Mouse (Mus musculus): ENCODE data around the gene Ptcd3.
A peak's percentile ranks its signal among the peaks of the same experiment; 100 is the strongest.

Ptcd3 gene

GRCm38 (mm10) chr6:71908481-71909381 lies at the start of gene Ptcd3, which contains the start of gene Polr1a:
Gene Ptcd3, minus strand, starts transcription at chr6:71908750.
Gene Polr1a, plus strand, starts transcription at chr6:71909053.
- DNase-seq (ENCODE audit: low read depth, low spot score), result peak; percentile 95

GRCm38 (mm10) chr6:71951192-71951591 lies 42.6 kb upstream of the Ptcd3 start:
- no peak for DNase-seq (ENCODE audit: low read depth, low spot score)

GRCm38 (mm10) chr6:71950592-71950991 lies 42.0 kb upstream of the Ptcd3 start:
- DNase-seq (ENCODE audit: low read depth, low spot score), result no peak

- DNase-seq (ENCODE audit: low read depth, low spot score), result no peak
These were observed 41.2 kb upstream of the Ptcd3 start for GRCm38 (mm10) chr6:71949721-71950120.

- DNase-seq (ENCODE audit: low read depth, low spot score), result peak; percentile 45
These were observed 37.6 kb upstream of the Ptcd3 start for GRCm38 (mm10) chr6:71946121-71946520.

GRCm38 (mm10) chr6:71945101-71945500 lies 36.6 kb upstream of the Ptcd3 start:
- no peak for DNase-seq (ENCODE audit: low read depth, low spot score)

GRCm38 (mm10) chr6:71940912-71941311 lies 32.4 kb upstream of the Ptcd3 start:
- no peak for DNase-seq (ENCODE audit: low read depth, low spot score)

- no peak for DNase-seq (ENCODE audit: low read depth, low spot score)
These were observed 27.2 kb upstream of the Ptcd3 start for GRCm38 (mm10) chr6:71935737-71936136.

- no peak for DNase-seq (ENCODE audit: low read depth, low spot score)
These were observed 25.6 kb upstream of the Ptcd3 start for GRCm38 (mm10) chr6:71934081-71934556.

- DNase-seq (ENCODE audit: low read depth, low spot score), result no peak
These were observed 23.8 kb upstream of the Ptcd3 start for GRCm38 (mm10) chr6:71932347-71932746.

- DNase-seq (ENCODE audit: low read depth, low spot score), result peak; percentile 17
These were observed 22.4 kb upstream of the Ptcd3 start for GRCm38 (mm10) chr6:71930830-71931437.

GRCm38 (mm10) chr6:71930053-71930452 lies 21.5 kb upstream of the Ptcd3 start:
- DNase-seq (ENCODE audit: low read depth, low spot score), result no peak

GRCm38 (mm10) chr6:71927911-71928310 lies 19.4 kb upstream of the Ptcd3 start:
- peak; percentile 55 for DNase-seq (ENCODE audit: low read depth, low spot score)

GRCm38 (mm10) chr6:71925233-71925632 lies 16.7 kb upstream of the Ptcd3 start:
- DNase-seq (ENCODE audit: low read depth, low spot score), result peak; percentile 66

GRCm38 (mm10) chr6:71920752-71921151 lies 12.2 kb upstream of the Ptcd3 start:
- DNase-seq (ENCODE audit: low read depth, low spot score), result no peak

- DNase-seq (ENCODE audit: low read depth, low spot score), result peak; percentile 50
These were observed 3.3 kb upstream of the Ptcd3 start for GRCm38 (mm10) chr6:71911686-71912450.

- DNase-seq (ENCODE audit: low read depth, low spot score), result peak; percentile 58
These were observed 1.3 kb upstream of the Ptcd3 start for GRCm38 (mm10) chr6:71909840-71910239.

GRCm38 (mm10) chr6:71909384-71909783 lies 834 bp upstream of the Ptcd3 start:
- DNase-seq (ENCODE audit: low read depth, low spot score), result no peak

GRCm38 (mm10) chr6:71907702-71908235 lies 781 bp downstream of the Ptcd3 start:
- DNase-seq (ENCODE audit: low read depth, low spot score), result peak; percentile 33

- DNase-seq (ENCODE audit: low read depth, low spot score), result no peak
These were observed 15.3 kb downstream of the Ptcd3 start for GRCm38 (mm10) chr6:71893263-71893662.

- DNase-seq (ENCODE audit: low read depth, low spot score), result peak; percentile 59
These were observed 30.4 kb downstream of the Ptcd3 start for GRCm38 (mm10) chr6:71877965-71878760.

All from ZHBTc4 (cell line).